Mouse (Mus musculus): ENCODE results near the gene Iqsec1.

- TF ChIP-seq FLI1 (IDR thresholded peaks at IDR 0.05; ENCODE audit: low read length), result no peak
- no peak for TF ChIP-seq GATA1 (IDR thresholded peaks at IDR 0.05; ENCODE audit: borderline replicate concordance, low read length)
Observed at GRCm38 (mm10) chr6:90798201-90798600, 190.3 kb downstream of the Iqsec1 start.

All from megakaryocyte, embryonic 14.5 days (primary cell).